Mouse (Mus musculus): ENCODE data around the gene Kcnc2. TPM values are rescaled to one million over a fixed set of nuclear protein-coding genes. Genes with fewer than 3 reads are reported as not detected.
"Not testable (repeated sequence)": the region's sequence is repeated elsewhere in the genome, so short reads cannot be mapped to it uniquely, and the experiment has no call there.

Gene Kcnc2
- polyA plus RNA-seq (2015; fragmentation: Nextera tagmentation; extraction: Ambion mirVana), result 8.5 and 10.2 TPM in 2 replicates

DNA sequence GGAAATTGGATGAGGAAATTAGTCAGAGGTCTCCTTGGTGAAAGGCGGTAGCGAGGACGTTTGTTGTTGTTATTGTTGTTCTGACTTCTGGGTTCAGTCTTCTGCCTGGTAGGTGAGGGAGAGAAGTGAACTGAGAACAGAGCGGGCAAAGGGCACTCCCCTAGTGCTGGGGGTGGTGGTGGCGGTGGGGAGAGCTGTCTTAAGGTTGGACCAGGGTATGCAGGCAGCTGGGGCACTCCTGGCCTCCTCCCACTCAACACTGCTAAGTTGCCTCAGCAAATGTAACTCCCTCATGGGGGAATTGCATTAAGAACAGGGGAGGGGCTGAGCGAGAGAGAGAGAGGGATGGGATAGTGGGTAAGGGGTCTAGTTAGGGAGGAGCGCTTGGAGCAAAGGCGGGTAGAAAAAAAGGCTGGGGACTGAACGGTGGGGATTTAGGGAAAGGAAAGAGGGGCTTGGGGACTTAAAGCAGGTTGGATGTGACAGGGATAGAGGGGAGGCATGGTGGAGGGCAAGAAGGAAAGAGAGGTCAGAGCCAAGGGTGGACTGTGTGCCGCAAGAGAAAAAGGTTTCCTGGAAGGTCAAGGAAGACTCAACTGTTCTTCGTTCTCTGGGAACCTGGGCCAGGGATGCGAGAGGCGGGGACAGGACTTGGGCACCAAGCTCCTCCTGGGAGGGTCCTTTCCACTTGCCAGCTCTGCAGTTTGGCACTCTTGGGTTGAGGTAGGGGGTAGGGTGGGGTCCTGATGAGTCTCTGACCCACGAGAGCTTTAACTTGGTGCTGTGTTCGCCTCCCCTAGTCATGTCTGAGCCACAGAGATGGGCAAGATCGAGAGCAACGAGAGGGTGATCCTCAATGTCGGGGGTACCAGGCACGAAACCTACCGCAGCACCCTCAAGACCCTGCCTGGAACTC is at the start of gene Kcnc2:
Kcnc2 (plus strand) TSS at position 235 of the 916 bp plus-strand sequence.
- 2% methylated on average over 20 of the region's 20 CpGs for WGBS
- Histone ChIP-seq H3K4me3 (ENCODE audit: low read depth, low read length) (peak within 1 kb of the TSS; percentile 64), H3K27ac (ENCODE audit: low read length) (peak within 1 kb of the TSS; percentile 63), H3K4me2 (ENCODE audit: low read length) (peak within 1 kb of the TSS; percentile 92), H3K27me3 (ENCODE audit: control insufficient read depth, insufficient read depth, low read depth, low read length) (no peaks in the 10 kb centered on the region; the same call in 1 of the 2 replicates), H3K9ac (ENCODE audit: low read depth, low read length) (peak within 1 kb of the TSS; percentile 85), H3K4me1 (ENCODE audit: control insufficient read depth, insufficient read depth, low read length) (0 out of 2 replicates have a peak, but pooled peaks cover 7% of the 10 kb centered on the region), H3K9me3 (replicated peaks; ENCODE audit: control insufficient read depth, low read length, poor library complexity, severe bottlenecking) (no peaks in the 10 kb centered on the region), H3K36me3 (ENCODE audit: control insufficient read depth, insufficient read depth, low read length) (no peaks in the 10 kb centered on the region)
- peak; percentile 66 for ATAC-seq

DNA sequence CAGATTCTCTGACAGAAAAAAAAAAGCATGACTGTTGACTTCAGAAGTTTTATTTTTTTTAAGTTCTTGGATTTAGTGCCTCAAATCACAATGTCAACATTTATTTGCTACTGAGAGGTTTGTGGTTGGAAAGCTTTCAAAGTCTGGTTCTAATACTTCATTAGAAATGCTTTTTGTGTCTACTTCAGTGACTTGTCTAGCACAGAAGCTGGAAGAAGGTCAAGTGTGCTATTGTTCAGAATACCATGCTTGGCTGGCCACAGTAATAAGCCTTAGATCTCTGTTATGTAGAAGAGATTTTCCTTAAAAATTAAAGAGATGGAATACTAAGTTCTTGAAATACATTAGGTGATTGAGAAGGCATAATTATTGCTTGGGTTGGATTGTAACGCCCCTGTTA is 43.8 kb upstream of the Kcnc2 start:
- Histone ChIP-seq H3K4me3 (ENCODE audit: low read depth, low read length) (no peak overlapping the region), H3K4me1 (ENCODE audit: control insufficient read depth, insufficient read depth, low read length) (no peaks in the 10 kb centered on the region), H3K4me2 (ENCODE audit: low read length) (no peak overlapping the region), H3K27ac (ENCODE audit: low read length) (no peak overlapping the region), H3K27me3 (ENCODE audit: control insufficient read depth, insufficient read depth, low read depth, low read length) (no peaks in the 10 kb centered on the region), H3K9ac (ENCODE audit: low read depth, low read length) (no peak overlapping the region), H3K36me3 (ENCODE audit: control insufficient read depth, insufficient read depth, low read length) (no peaks in the 10 kb centered on the region), H3K9me3 (replicated peaks; ENCODE audit: control insufficient read depth, low read length, poor library complexity, severe bottlenecking) (no peaks in the 10 kb centered on the region)
- WGBS, result 62% methylated on average over 1 of the region's 1 CpGs
- ATAC-seq, result no peak

DNA sequence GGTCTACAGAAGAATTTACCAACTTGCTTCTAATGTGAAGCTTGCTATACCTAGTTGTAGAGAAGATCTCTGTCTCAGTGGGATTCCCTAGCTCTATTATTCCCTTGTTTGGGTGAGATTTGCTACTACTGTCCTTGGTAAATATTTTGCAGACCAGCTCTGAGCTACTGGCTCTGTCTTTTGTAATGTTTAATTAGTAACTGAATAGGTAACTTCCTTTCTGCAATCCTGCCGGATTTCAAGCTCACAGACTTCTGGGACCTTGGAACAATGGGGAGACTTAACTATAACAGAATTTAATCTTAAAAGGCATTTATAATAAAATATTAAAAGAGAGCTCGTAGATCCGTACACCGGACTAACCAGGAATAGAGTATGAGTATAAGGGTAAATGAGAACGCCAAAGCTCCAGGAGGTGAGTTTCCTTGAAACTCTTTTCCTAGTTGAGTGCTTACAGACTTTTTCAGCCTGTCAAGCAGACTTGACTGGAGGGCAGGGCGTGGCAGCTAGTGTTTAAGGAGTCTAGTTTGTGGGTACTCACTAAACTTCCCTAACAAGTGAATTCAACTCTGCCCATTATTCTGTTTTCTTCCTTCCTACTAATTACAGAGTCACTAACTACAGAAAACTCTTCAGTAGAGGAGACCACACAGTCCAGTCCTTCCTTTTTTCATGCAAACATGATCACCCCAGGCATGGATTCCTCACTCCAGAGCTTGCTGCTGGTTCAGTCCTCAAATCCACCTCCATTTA is 41.7 kb upstream of the Kcnc2 start:
- not testable (repeated sequence) for H3K9ac ChIP-seq (ENCODE audit: low read depth, low read length); H3K27ac ChIP-seq (ENCODE audit: low read length); H3K4me2 ChIP-seq (ENCODE audit: low read length); H3K4me1 ChIP-seq (ENCODE audit: control insufficient read depth, insufficient read depth, low read length); H3K36me3 ChIP-seq (ENCODE audit: control insufficient read depth, insufficient read depth, low read length); H3K27me3 ChIP-seq (ENCODE audit: control insufficient read depth, insufficient read depth, low read depth, low read length); H3K9me3 ChIP-seq (replicated peaks; ENCODE audit: control insufficient read depth, low read length, poor library complexity, severe bottlenecking); ATAC-seq; H3K4me3 ChIP-seq (ENCODE audit: low read depth, low read length)
- WGBS, result 48% methylated on average over 6 of the region's 6 CpGs

DNA sequence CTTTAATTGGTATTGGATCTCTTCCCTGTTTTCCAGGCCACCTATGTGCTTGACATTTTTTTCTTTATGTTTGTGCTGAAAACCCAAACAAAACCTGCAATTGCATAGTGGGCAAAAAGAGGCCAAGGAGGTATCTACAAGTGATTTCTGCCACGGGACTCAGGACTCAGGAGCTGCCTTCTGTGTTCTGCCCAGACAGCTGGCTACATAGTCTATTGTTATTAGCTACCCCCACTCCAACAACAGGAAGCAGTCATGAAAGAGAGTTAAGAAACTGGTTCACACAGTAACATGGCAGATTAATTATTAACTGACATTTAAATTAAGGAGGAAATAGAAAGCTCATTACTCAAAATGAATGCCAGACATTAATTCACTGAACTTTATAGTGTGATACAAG is 38.2 kb upstream of the Kcnc2 start:
- ATAC-seq; H3K9me3 ChIP-seq (replicated peaks; ENCODE audit: control insufficient read depth, low read length, poor library complexity, severe bottlenecking); H3K4me1 ChIP-seq (ENCODE audit: control insufficient read depth, insufficient read depth, low read length); H3K27ac ChIP-seq (ENCODE audit: low read length); H3K36me3 ChIP-seq (ENCODE audit: control insufficient read depth, insufficient read depth, low read length); H3K4me3 ChIP-seq (ENCODE audit: low read depth, low read length); H3K27me3 ChIP-seq (ENCODE audit: control insufficient read depth, insufficient read depth, low read depth, low read length); H3K9ac ChIP-seq (ENCODE audit: low read depth, low read length); H3K4me2 ChIP-seq (ENCODE audit: low read length): not testable (repeated sequence)
- WGBS, result 21% methylated on average over 1 of the region's 1 CpGs

DNA sequence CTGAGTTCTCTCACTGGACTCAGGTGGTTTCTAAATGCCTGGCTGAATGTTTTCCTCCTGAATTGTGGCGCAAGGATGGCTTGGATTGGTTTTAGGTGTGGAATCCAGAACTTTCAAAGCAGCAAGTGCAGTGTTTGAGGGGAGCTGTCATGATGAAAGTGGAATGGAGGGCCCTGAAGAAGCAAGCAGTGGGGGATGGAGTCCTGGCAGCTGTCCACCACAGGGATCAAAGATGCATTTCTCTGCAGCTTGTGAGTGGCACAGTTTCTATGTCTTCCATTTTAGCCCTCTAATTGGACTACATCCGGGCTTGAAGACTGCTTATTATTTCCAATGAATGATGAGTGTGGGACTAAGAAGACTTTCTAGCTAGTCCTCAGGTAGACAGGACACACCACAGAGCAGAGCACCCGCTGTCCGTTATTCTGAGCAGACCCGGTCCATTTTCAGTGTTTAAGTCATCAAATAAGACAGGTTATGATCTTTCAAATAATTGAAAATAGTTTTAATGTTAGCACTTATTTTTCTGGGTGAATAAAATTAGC is 35.5 kb upstream of the Kcnc2 start:
- peak; percentile 39; the same call in 1 of the 2 replicates for ATAC-seq
- H3K36me3 ChIP-seq (ENCODE audit: control insufficient read depth, insufficient read depth, low read length); H3K4me3 ChIP-seq (ENCODE audit: low read depth, low read length); H3K27me3 ChIP-seq (ENCODE audit: control insufficient read depth, insufficient read depth, low read depth, low read length); H3K9ac ChIP-seq (ENCODE audit: low read depth, low read length); H3K9me3 ChIP-seq (replicated peaks; ENCODE audit: control insufficient read depth, low read length, poor library complexity, severe bottlenecking); H3K4me1 ChIP-seq (ENCODE audit: control insufficient read depth, insufficient read depth, low read length); H3K4me2 ChIP-seq (ENCODE audit: low read length); H3K27ac ChIP-seq (ENCODE audit: low read length): not testable (repeated sequence)
- 65% methylated on average over 5 of the region's 5 CpGs for WGBS

DNA sequence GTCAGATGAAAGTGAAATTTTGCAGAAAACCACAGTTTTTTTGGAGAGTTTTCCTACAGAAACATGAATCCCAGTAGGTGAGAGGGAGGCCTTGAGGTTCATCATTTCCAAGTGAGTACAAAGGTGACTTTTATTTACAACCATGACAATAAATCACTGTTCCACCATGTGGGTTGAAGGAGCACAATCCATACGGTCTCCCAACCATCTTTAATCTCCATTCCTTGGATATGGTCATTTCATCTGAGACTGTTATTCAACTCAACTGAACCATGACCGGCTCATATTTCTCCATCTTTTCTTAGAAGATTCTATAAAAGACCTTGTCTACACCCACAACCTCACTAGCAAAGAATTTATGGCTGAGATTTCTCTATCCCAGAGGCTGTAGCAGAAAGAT is 22.6 kb upstream of the Kcnc2 start:
- no peak overlapping the region for H3K4me2 ChIP-seq (ENCODE audit: low read length)
- no peaks in the 10 kb centered on the region for H3K9me3 ChIP-seq (replicated peaks; ENCODE audit: control insufficient read depth, low read length, poor library complexity, severe bottlenecking)
- H3K27me3 ChIP-seq (ENCODE audit: control insufficient read depth, insufficient read depth, low read depth, low read length), result no peaks in the 10 kb centered on the region
- ATAC-seq, result no peak
- no peak overlapping the region for H3K4me3 ChIP-seq (ENCODE audit: low read depth, low read length)
- no peak overlapping the region for H3K27ac ChIP-seq (ENCODE audit: low read length)
- no peaks in the 10 kb centered on the region for H3K4me1 ChIP-seq (ENCODE audit: control insufficient read depth, insufficient read depth, low read length)
- H3K36me3 ChIP-seq (ENCODE audit: control insufficient read depth, insufficient read depth, low read length), result no peaks in the 10 kb centered on the region
- WGBS, result 72% methylated on average over 2 of the region's 2 CpGs
- H3K9ac ChIP-seq (ENCODE audit: low read depth, low read length), result no peak overlapping the region

DNA sequence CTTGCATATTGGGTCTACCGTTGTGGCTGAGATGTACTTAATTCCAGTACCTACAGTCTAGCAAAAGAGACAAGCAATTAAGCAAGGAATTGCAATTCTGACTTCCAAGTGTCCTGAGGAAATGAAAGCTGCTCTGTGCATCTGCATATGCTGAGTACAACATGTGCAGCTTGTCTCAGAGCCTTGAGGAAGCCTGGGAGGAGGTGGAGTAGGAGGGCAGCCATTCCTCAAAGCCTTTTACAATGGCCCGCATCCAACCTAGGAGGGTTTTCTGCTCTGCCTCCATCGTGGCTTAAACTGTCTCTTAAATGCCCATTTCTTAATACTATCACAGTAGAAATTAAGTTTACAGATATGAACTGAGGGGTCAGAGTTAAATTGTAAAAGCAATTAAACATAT is 7.5 kb upstream of the Kcnc2 start:
- Histone ChIP-seq H3K27me3 (ENCODE audit: control insufficient read depth, insufficient read depth, low read depth, low read length) (no peaks in the 10 kb centered on the region), H3K9me3 (replicated peaks; ENCODE audit: control insufficient read depth, low read length, poor library complexity, severe bottlenecking) (no peaks in the 10 kb centered on the region), H3K9ac (ENCODE audit: low read depth, low read length) (no peak overlapping the region), H3K4me2 (ENCODE audit: low read length) (no peak overlapping the region), H3K4me3 (ENCODE audit: low read depth, low read length) (no peak overlapping the region), H3K27ac (ENCODE audit: low read length) (no peak overlapping the region), H3K36me3 (ENCODE audit: control insufficient read depth, insufficient read depth, low read length) (no peaks in the 10 kb centered on the region), H3K4me1 (ENCODE audit: control insufficient read depth, insufficient read depth, low read length) (no peaks in the 10 kb centered on the region)
- no peak for ATAC-seq
- WGBS, result 77% methylated on average over 3 of the region's 3 CpGs

DNA sequence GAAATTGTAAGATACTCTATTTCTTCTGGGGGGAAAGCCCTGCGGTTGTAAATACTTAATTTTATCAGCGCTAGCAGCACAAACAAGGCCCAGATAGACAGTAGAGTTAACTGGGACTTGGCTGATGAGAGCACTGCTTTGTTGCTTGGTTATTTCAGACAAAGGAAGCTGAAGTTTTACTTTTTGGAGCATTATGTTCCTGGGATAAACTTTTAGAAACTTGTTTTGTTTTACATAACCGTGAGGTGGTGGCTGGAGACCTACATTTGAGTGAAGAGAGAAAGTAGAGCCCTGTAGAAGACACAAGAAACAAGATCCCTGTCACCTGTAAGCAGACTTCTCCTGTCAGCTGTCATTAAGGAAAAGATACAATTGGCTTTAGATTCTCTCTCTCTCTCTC is 1.4 kb upstream of the Kcnc2 start:
- Histone ChIP-seq H3K27me3 (ENCODE audit: control insufficient read depth, insufficient read depth, low read depth, low read length) (no peaks in the 10 kb centered on the region; the same call in 1 of the 2 replicates), H3K9me3 (replicated peaks; ENCODE audit: control insufficient read depth, low read length, poor library complexity, severe bottlenecking) (no peaks in the 10 kb centered on the region), H3K4me2 (ENCODE audit: low read length) (peak overlapping the region; percentile 92), H3K9ac (ENCODE audit: low read depth, low read length) (peak overlapping the region; percentile 85), H3K36me3 (ENCODE audit: control insufficient read depth, insufficient read depth, low read length) (no peaks in the 10 kb centered on the region), H3K27ac (ENCODE audit: low read length) (0 out of 2 replicates have a peak overlapping the region, but pooled peaks have one; percentile 63), H3K4me3 (ENCODE audit: low read depth, low read length) (peak overlapping the region; percentile 64), H3K4me1 (ENCODE audit: control insufficient read depth, insufficient read depth, low read length) (0 out of 2 replicates have a peak, but pooled peaks cover 7% of the 10 kb centered on the region)
- no peak for ATAC-seq
- 63% methylated on average over 3 of the region's 3 CpGs for WGBS
